Mouse (Mus musculus) CH12.LX (cell line): Measurements from ENCODE around the gene Ubxn6. TPM values are rescaled to one million over a fixed set of nuclear protein-coding genes. Genes with fewer than 3 reads are reported as not detected.

Source experiments
- DNase-seq: peaks from one replicate; pipeline ENCODE4 v3.0.0-alpha.2; 2013; ENCODE audit errors: extremely low read depth
- H3K27ac ChIP-seq: 2 replicates; pipeline ENCODE4 v1.5.1; 2012; ENCODE audit warnings: low read depth, mild to moderate bottlenecking, control low read depth, moderate library complexity; ENCODE audit not compliant: insufficient read depth
- H3K27me3 ChIP-seq: replicated peaks from 2 replicates; pipeline ENCODE3; 2012; ENCODE audit warnings: inconsistent platforms
- H3K36me3 ChIP-seq, 2 experiments: replicated peaks in 1 of 2; 2 replicates each; pipeline versions ENCODE3 to v1.6.1; 2012; ENCODE audit warnings: inconsistent platforms in 1 of 2, low read length in 1 of 2, mild to moderate bottlenecking in 1 of 2, mixed read lengths in 1 of 2, moderate library complexity in 1 of 2; ENCODE audit not compliant: control insufficient read depth in 1 of 2, insufficient read depth in 1 of 2
- H3K4me1 ChIP-seq, 2 experiments: 2 replicates each; pipeline ENCODE4 v1.6.1; 2012; ENCODE audit warnings: inconsistent platforms in 1 of 2, moderate library complexity in 1 of 2; ENCODE audit not compliant: insufficient read depth in 2 of 2, control insufficient read depth in 1 of 2
- H3K4me2 ChIP-seq: 2 replicates; pipeline ENCODE4 v1.6.1; 2012; ENCODE audit warnings: low read depth, mild to moderate bottlenecking, control low read depth; ENCODE audit not compliant: poor library complexity, insufficient read depth, severe bottlenecking
- H3K4me3 ChIP-seq, 3 experiments: fragments of 150-350 bp in 1 of 3; sonication (generic) in 1 of 3; replicated peaks in 1 of 3; 2 replicates each; pipeline versions ENCODE3 to v1.5.1; 2011 to 2012; ENCODE audit warnings: low read depth in 2 of 3, low read length in 2 of 3, mild to moderate bottlenecking in 2 of 3, moderate library complexity in 2 of 3, control low read depth in 1 of 3, improper control_type of control experiment in 1 of 3, inconsistent platforms in 1 of 3, mixed read lengths in 1 of 3; ENCODE audit not compliant: poor library complexity in 1 of 3
- H3K79me2 ChIP-seq: replicated peaks from 2 replicates; pipeline ENCODE4 v1.6.1; 2012; ENCODE audit warnings: mild to moderate bottlenecking, moderate library complexity; ENCODE audit not compliant: control insufficient read depth, poor library complexity, insufficient read depth, severe bottlenecking; ENCODE audit errors: extremely low read depth
- H3K9ac ChIP-seq: 2 replicates; pipeline ENCODE4 v1.6.1; 2012; ENCODE audit warnings: low read depth, mild to moderate bottlenecking, control low read depth, moderate library complexity; ENCODE audit not compliant: insufficient read depth
- H3K9me3 ChIP-seq: replicated peaks from 2 replicates; pipeline ENCODE3; 2012; ENCODE audit warnings: low read length, inconsistent platforms, mixed read lengths
- BHLHE40 ChIP-seq: IDR thresholded peaks from 2 replicates; pipeline ENCODE4 v1.6.1; 2011; ENCODE audit warnings: mild to moderate bottlenecking, low read depth, low read length, improper control_type of control experiment
- CTCF ChIP-seq, 2 experiments: IDR thresholded peaks in 1 of 2; conservative IDR thresholded peaks in 1 of 2; 2 replicates each; pipeline ENCODE4 v1.5.1; 2011 to 2012; ENCODE audit warnings: low read depth in 2 of 2, low read length in 2 of 2, improper control_type of control experiment in 1 of 2, inconsistent platforms in 1 of 2, mild to moderate bottlenecking in 1 of 2, moderate library complexity in 1 of 2
- E2F4 ChIP-seq: IDR thresholded peaks from 2 replicates; pipeline ENCODE4 v1.6.1; 2011; ENCODE audit warnings: low read depth, low read length, improper control_type of control experiment; ENCODE audit not compliant: insufficient replicate concordance
- ELF1 ChIP-seq: IDR thresholded peaks from 2 replicates; pipeline ENCODE4 v1.6.1; 2014; ENCODE audit warnings: low read depth, mild to moderate bottlenecking, inconsistent platforms, low read length, improper control_type of control experiment
- EP300 ChIP-seq: IDR thresholded peaks from 2 replicates; pipeline ENCODE4 v1.6.1; 2011; ENCODE audit warnings: low read length, improper control_type of control experiment
- ETS1 ChIP-seq: conservative IDR thresholded peaks from 2 replicates; pipeline ENCODE4 v1.6.1; 2012; ENCODE audit warnings: low read depth, mild to moderate bottlenecking, inconsistent platforms, low read length, improper control_type of control experiment, moderate library complexity
- GABPA ChIP-seq: IDR thresholded peaks from 2 replicates; pipeline ENCODE4 v1.6.1; 2012; ENCODE audit warnings: low read depth, low read length, improper control_type of control experiment, inconsistent platforms; ENCODE audit not compliant: insufficient replicate concordance
- IRF4 ChIP-seq: IDR thresholded peaks from 2 replicates; pipeline ENCODE4 v1.6.1; 2014; ENCODE audit warnings: low read depth, mild to moderate bottlenecking, inconsistent platforms, low read length, improper control_type of control experiment
- JUND ChIP-seq: conservative IDR thresholded peaks from 2 replicates; pipeline ENCODE4 v1.6.1; 2011; ENCODE audit warnings: low read depth, low read length, improper control_type of control experiment
- MAX ChIP-seq: IDR thresholded peaks from 2 replicates; pipeline ENCODE4 v1.6.1; 2011; ENCODE audit warnings: low read length, improper control_type of control experiment
- MYC ChIP-seq: IDR thresholded peaks from 2 replicates; pipeline ENCODE4 v1.6.1; 2011; ENCODE audit warnings: low read depth, mild to moderate bottlenecking, improper control_type of control experiment, low read length
- PAX5 ChIP-seq: IDR thresholded peaks from 2 replicates; pipeline ENCODE4 v1.6.1; 2012; ENCODE audit warnings: low read length, inconsistent platforms, mixed read lengths
- POLR2A ChIP-seq: IDR thresholded peaks from 2 replicates; pipeline ENCODE4 v1.6.1; 2011; ENCODE audit warnings: low read depth, mild to moderate bottlenecking, improper control_type of control experiment, low read length
- POLR2AphosphoS2 ChIP-seq: IDR thresholded peaks from 2 replicates; pipeline ENCODE4 v1.6.1; 2011; ENCODE audit warnings: low read depth, low read length, improper control_type of control experiment
- RAD21 ChIP-seq: IDR thresholded peaks from 2 replicates; pipeline ENCODE4 v1.6.1; 2011; ENCODE audit warnings: low read depth, mild to moderate bottlenecking, low read length, improper control_type of control experiment, moderate library complexity
- RCOR1 ChIP-seq: conservative IDR thresholded peaks from 2 replicates; pipeline ENCODE4 v1.6.1; 2012; ENCODE audit warnings: low read depth, mild to moderate bottlenecking, inconsistent platforms, low read length, improper control_type of control experiment
- SIN3A ChIP-seq: IDR thresholded peaks from 2 replicates; pipeline ENCODE4 v1.6.1; 2012; ENCODE audit warnings: low read length, improper control_type of control experiment, inconsistent platforms
- TBP ChIP-seq: conservative IDR thresholded peaks from 2 replicates; pipeline ENCODE4 v1.6.1; 2011; ENCODE audit warnings: low read depth, low read length, improper control_type of control experiment
- UBTF ChIP-seq: IDR thresholded peaks from 2 replicates; pipeline ENCODE4 v1.6.1; 2012; ENCODE audit warnings: low read depth, mild to moderate bottlenecking, inconsistent platforms, low read length, improper control_type of control experiment, moderate library complexity
- ZMIZ1 ChIP-seq: IDR thresholded peaks from 2 replicates; pipeline ENCODE4 v1.6.1; 2012; ENCODE audit warnings: low read depth, mild to moderate bottlenecking, inconsistent platforms, low read length, improper control_type of control experiment
- ZNF384 ChIP-seq: IDR thresholded peaks from 2 replicates; pipeline ENCODE4 v1.6.1; 2012; ENCODE audit warnings: low read depth, low read length, improper control_type of control experiment, inconsistent platforms
- dilution Hi-C: fragments of 300-500 bp; cut with MboI; formaldehyde crosslinking; loops from 2 replicates; pipeline ENCODE4 v1.14.3; 2020; ENCODE audit warnings: low sequenced_read_pairs; ENCODE audit not compliant: extremely low pct_unique_long_range_greater_than_20kb, extremely low pct_ligation_motif_present
- in situ Hi-C: fragments of 300-500 bp; cut with MboI; formaldehyde crosslinking; loops from 3 replicates; pipeline ENCODE4 v1.14.3; 2019; ENCODE audit warnings: low sequenced_read_pairs, low pct_ligation_motif_present, low pct_unique_long_range_greater_than_20kb, mixed read lengths
- polyA plus RNA-seq: library from polyadenylated mRNA; unstranded; fragments of >175 nt; gene quantifications from 2 replicates; pipeline ENCODE4 v1.2.1, GENCODE M21; 2012; ENCODE audit warnings: low read depth; ENCODE audit not compliant: insufficient read length
- total RNA-seq, 2 experiments: library from RNA; depleted of rRNA; stranded (reverse); fragments of 300-350 nt in 1 of 2; fragments of >200 nt in 1 of 2; gene quantifications; 2 replicates each; pipeline ENCODE4 v1.2.3; 2012 to 2014

The Ubxn6 gene
- total and polyA plus RNA-seq, 3 experiments, result 24.6 to 29.1 (median 26.8) TPM

GRCm38 (mm10) chr17:56024476-56024875 lies 50.4 kb downstream of the Ubxn6 start:
- Histone ChIP-seq H3K27me3 (no peaks in the 10 kb centered on the region), H3K36me3 (peaks cover 31 to 88% of the 10 kb centered on the region in 2 experiments), H3K4me2 (no peak overlapping the region)
- in situ Hi-C loops, result no loop called here
- TF ChIP-seq BHLHE40, result no peak
- TF ChIP-seq TBP, result no peak
- no peak for TF ChIP-seq E2F4
- TF ChIP-seq IRF4, result no peak
- no peak for TF ChIP-seq POLR2A
- no peak for TF ChIP-seq RAD21
- TF ChIP-seq JUND, result no peak
- TF ChIP-seq CTCF (conservative IDR thresholded peaks at IDR 0.05 in 1 of 2, IDR thresholded peaks at IDR 0.05 in 1 of 2; ENCODE audit: low read depth in 2 of 2, low read length in 2 of 2), result no peak
- no peak for TF ChIP-seq RCOR1
- peak; percentile 21; the same call in 1 of the 2 replicates for TF ChIP-seq EP300
- TF ChIP-seq ZNF384, result no peak
- 0 out of 2 replicates have a peak, but pooled peaks have one; percentile 20 for TF ChIP-seq ETS1
- TF ChIP-seq, all 38 proteins: peak for 2
- no peak overlapping the region for H3K27ac ChIP-seq
- peaks cover 36 to 95% of the 10 kb centered on the region in 2 experiments for H3K4me1 ChIP-seq
- H3K79me2 ChIP-seq, result peaks cover 35% of the 10 kb centered on the region
- peak; percentile 46 for DNase-seq
- no peak overlapping the region for H3K9ac ChIP-seq
- dilution Hi-C loops, result no loop called here
- H3K9me3 ChIP-seq, result no peaks in the 10 kb centered on the region
- no peak overlapping the region for H3K4me3 ChIP-seq

DNA sequence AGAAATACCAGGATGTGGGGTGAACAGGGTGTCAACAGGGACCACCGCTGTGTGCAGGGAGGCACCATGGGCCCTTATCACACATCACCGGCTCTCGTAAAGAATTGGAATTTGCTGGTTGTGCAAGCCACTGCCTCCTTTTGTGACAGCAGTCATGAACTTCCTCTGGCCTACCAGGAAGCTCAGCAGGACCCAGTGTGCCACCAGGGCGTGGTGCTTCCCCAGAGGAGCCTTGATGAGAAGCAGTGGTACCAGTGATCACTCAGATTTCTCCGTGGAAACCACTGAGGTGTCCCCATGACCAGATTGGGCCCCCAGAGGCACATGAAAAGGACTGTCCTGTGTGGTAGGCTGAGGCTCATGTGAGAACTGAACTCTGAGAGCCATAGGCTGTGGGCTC lies 51.4 kb downstream of the Ubxn6 start:
- Histone ChIP-seq H3K36me3 (peaks cover 31 to 88% of the 10 kb centered on the region in 2 experiments), H3K27me3 (no peaks in the 10 kb centered on the region), H3K9ac (no peak overlapping the region), H3K9me3 (no peaks in the 10 kb centered on the region), H3K79me2 (peaks cover 25% of the 10 kb centered on the region), H3K27ac (peak overlapping the region; percentile 24; the same call in 1 of the 2 replicates), H3K4me3 (no peak overlapping the region), H3K4me2 (no peak overlapping the region), H3K4me1 (peaks cover 36 to 87% of the 10 kb centered on the region in 2 experiments)
- dilution Hi-C loops, result no loop called here
- no peak for DNase-seq
- in situ Hi-C loops, result no loop called here
- TF ChIP-seq ZMIZ1, result no peak
- TF ChIP-seq E2F4, result no peak
- TF ChIP-seq TBP, result no peak
- no peak for TF ChIP-seq ELF1
- TF ChIP-seq MYC, result no peak
- no peak for TF ChIP-seq RCOR1
- TF ChIP-seq UBTF, result no peak
- no peak for TF ChIP-seq POLR2AphosphoS2
- TF ChIP-seq GABPA, result no peak
- no peak for TF ChIP-seq POLR2A
- no peak for TF ChIP-seq RAD21
- TF ChIP-seq SIN3A, result no peak
- TF ChIP-seq PAX5, result no peak
- TF ChIP-seq MAX, result no peak
- TF ChIP-seq ZNF384, result no peak
